Comparison of ENCODE assay signal across 11 mouse cellular contexts in the genomic region with DNA sequence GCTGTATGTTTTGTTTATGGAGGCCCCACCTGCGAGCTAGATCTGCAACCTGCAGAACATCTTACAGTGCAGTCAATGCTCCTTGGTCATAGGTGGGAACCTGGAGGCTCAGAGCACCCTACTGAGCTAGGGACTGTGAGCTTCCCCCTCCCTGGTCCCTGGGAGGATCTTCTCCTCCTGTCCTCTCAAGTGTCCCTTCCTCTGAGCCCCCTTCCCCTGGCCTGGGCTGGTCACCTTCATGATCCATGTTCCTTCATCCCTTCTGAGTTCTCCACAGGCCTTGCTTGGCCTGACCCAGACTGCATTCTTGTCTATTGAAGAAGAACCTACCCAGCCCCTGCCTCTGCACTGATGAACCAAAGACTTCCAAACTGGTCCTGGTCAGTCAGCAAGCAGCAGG. TPM values are rescaled to one million over a fixed set of nuclear protein-coding genes. Genes with fewer than 3 reads are reported as not detected.
DNase-seq lines count a peak whose midpoint lies in the region; ATAC-seq lines count a peak whose summit lies in the region.
"Had no signal": no experiment of that assay in that cellular context is flagged by ENCODE, and none has a peak within 500 bp of the region (broad histone marks: within the 10 kb centered on the region; RNA-seq: fewer than 3 reads in every experiment).

No protein-coding gene starts in this region.

- 47% methylated on average over 1 of the region's 1 CpGs for WGBS in lung, embryonic 15.5 days
- 47% methylated on average over 1 of the region's 1 CpGs for WGBS in limb, embryonic 11.5 days
- WGBS in neural tube, embryonic 15.5 days: 38% methylated on average over 1 of the region's 1 CpGs

- peak overlapping the region; percentile 31; the same call in 1 of the 2 replicates for H3K4me3 ChIP-seq in lung, embryonic 15.5 days
- no peak overlapping the region for H3K4me3 ChIP-seq in limb, embryonic 11.5 days (ENCODE audit: low read depth, low read length)
- H3K4me3 ChIP-seq in neural tube, embryonic 15.5 days (replicated peaks): no peak overlapping the region; the same call in 1 of the 2 replicates

- peaks cover 38% of the 10 kb centered on the region for H3K27me3 ChIP-seq in lung, embryonic 15.5 days
- no peaks in the 10 kb centered on the region; the same call in 1 of the 2 replicates for H3K27me3 ChIP-seq in limb, embryonic 11.5 days (ENCODE audit: control insufficient read depth, insufficient read depth, low read length)
- peaks cover 15% of the 10 kb centered on the region; the same call in 1 of the 2 replicates for H3K27me3 ChIP-seq in neural tube, embryonic 15.5 days (replicated peaks)

- H3K27ac ChIP-seq in lung, embryonic 15.5 days: peak overlapping the region; percentile 93
- peak overlapping the region; percentile 88 for H3K27ac ChIP-seq in limb, embryonic 11.5 days (replicated peaks; ENCODE audit: low read depth, low read length)
- peak overlapping the region; percentile 83 for H3K27ac ChIP-seq in neural tube, embryonic 15.5 days (replicated peaks)

- peak overlapping the region; percentile 56 for H3K4me2 ChIP-seq in lung, embryonic 15.5 days
- H3K4me2 ChIP-seq in limb, embryonic 11.5 days (ENCODE audit: low read depth, severe bottlenecking): peak overlapping the region; percentile 34; the same call in 1 of the 2 replicates
- peak overlapping the region; percentile 60 for H3K4me2 ChIP-seq in neural tube, embryonic 15.5 days

- no peaks in the 10 kb centered on the region for H3K9me3 ChIP-seq in lung, embryonic 15.5 days
- no peaks in the 10 kb centered on the region for H3K9me3 ChIP-seq in limb, embryonic 11.5 days (ENCODE audit: control insufficient read depth, low read length)
- no peaks in the 10 kb centered on the region for H3K9me3 ChIP-seq in neural tube, embryonic 15.5 days (replicated peaks)

- no peak overlapping the region for H3K9ac ChIP-seq in lung, embryonic 15.5 days
- no peak overlapping the region for H3K9ac ChIP-seq in limb, embryonic 11.5 days (ENCODE audit: low read length)
- H3K9ac ChIP-seq in neural tube, embryonic 15.5 days (replicated peaks): no peak overlapping the region

- H3K36me3 ChIP-seq in lung, embryonic 15.5 days: no peaks in the 10 kb centered on the region
- H3K36me3 ChIP-seq in limb, embryonic 11.5 days (ENCODE audit: control insufficient read depth, insufficient read depth, low read length): no peaks in the 10 kb centered on the region
- H3K36me3 ChIP-seq in neural tube, embryonic 15.5 days: no peaks in the 10 kb centered on the region

- DNase-seq in frontal cortex, postnatal 14 days (ENCODE audit: low spot score in 2 of 2): peak; percentile 2 to 3
- no peak for DNase-seq in frontal cortex, postnatal 25 days (ENCODE audit: low spot score in 2 of 2)
- no peak for DNase-seq in lung, postnatal 25 days (ENCODE audit: low spot score)
- peak; percentile 19 for DNase-seq in limb, embryonic 11.5 days (ENCODE audit: low spot score)
- DNase-seq in cerebellum, adult 8-10 months: no peak
- DNase-seq: cerebellum, adult 9-10 months had no signal

- ATAC-seq in lung, embryonic 15.5 days (ENCODE audit: borderline replicate concordance, extremely low read depth, low FRiP score, low TSS enrichment): no peak; the same call in 1 of the 2 replicates
- no peak for ATAC-seq in limb, embryonic 11.5 days (ENCODE audit: insufficient number of reproducible peaks, low FRiP score, low TSS enrichment, low read depth)
- ATAC-seq in neural tube, embryonic 15.5 days (ENCODE audit: low FRiP score): 0 out of 2 replicates have a peak, but pooled peaks have one; percentile 0
- ATAC-seq in erythroid progenitor cell, adult 5-6 weeks (replicated peaks; ENCODE audit: low FRiP score, poor library complexity, severe bottlenecking): no peak

- peaks cover 31% of the 10 kb centered on the region for H3K4me1 ChIP-seq in lung, embryonic 15.5 days
- peaks cover 28% of the 10 kb centered on the region for H3K4me1 ChIP-seq in limb, embryonic 11.5 days (ENCODE audit: control insufficient read depth, insufficient read depth, low read length)
- peaks cover 46% of the 10 kb centered on the region for H3K4me1 ChIP-seq in neural tube, embryonic 15.5 days

RNA-seq across cellular contexts. Expression of a gene that starts 21.7 kb away (rescaled TPM):
- polyA plus RNA-seq in lung, embryonic 15.5 days (2015; fragmentation: Nextera tagmentation; extraction: Ambion mirVana): 0.10 TPM in 1 of 2 replicates, not detected in the other
- polyA plus RNA-seq in limb, embryonic 11.5 days (2014; fragmentation: Nextera tagmentation; extraction: Ambion mirVana): 0.05 and 0.23 TPM in 2 replicates
- 0.34 TPM in 1 of 2 replicates, not detected in the other for polyA plus RNA-seq in neural tube, embryonic 15.5 days (2015; fragmentation: Nextera tagmentation; extraction: Ambion mirVana)
- 2.9 TPM in 1 of 2 replicates, not detected in the other for total RNA-seq in erythroid progenitor cell, adult 5-6 weeks (2015; ENCODE audit: low replicate concordance)
- total RNA-seq in erythroid progenitor cell, adult 5-6 weeks (2017; ENCODE audit: low replicate concordance): 0.26 and 1.9 TPM in 2 replicates
- total RNA-seq: hematopoietic stem cell, adult 5-6 weeks had no signal

RNA-seq across cellular contexts. Expression of a gene that starts 44.2 kb away (rescaled TPM):
- 0.43 and 0.95 TPM in 2 replicates for polyA plus RNA-seq in lung, embryonic 15.5 days (2015; fragmentation: Nextera tagmentation; extraction: Ambion mirVana)
- not detected in 2 replicates for polyA plus RNA-seq in limb, embryonic 11.5 days (2014; fragmentation: Nextera tagmentation; extraction: Ambion mirVana)
- 0.08 and 3.6 TPM in 2 replicates for polyA plus RNA-seq in neural tube, embryonic 15.5 days (2015; fragmentation: Nextera tagmentation; extraction: Ambion mirVana)
- 2.2 TPM in 1 of 2 replicates, not detected in the other for total RNA-seq in erythroid progenitor cell, adult 5-6 weeks (2015; ENCODE audit: low replicate concordance)
- 1.2 and 9.6 TPM in 2 replicates for total RNA-seq in erythroid progenitor cell, adult 5-6 weeks (2017; ENCODE audit: low replicate concordance)

RNA-seq across cellular contexts. Expression of a gene that starts 55.2 kb away (rescaled TPM):
- 0.07 and 0.08 TPM in 2 replicates for polyA plus RNA-seq in lung, embryonic 15.5 days (2015; fragmentation: Nextera tagmentation; extraction: Ambion mirVana)
- 0.11 TPM in 1 of 2 replicates, not detected in the other for polyA plus RNA-seq in limb, embryonic 11.5 days (2014; fragmentation: Nextera tagmentation; extraction: Ambion mirVana)
- 0.09 and 0.10 TPM in 2 replicates for polyA plus RNA-seq in neural tube, embryonic 15.5 days (2015; fragmentation: Nextera tagmentation; extraction: Ambion mirVana)
- total RNA-seq in erythroid progenitor cell, adult 5-6 weeks (2015; ENCODE audit: low replicate concordance): not detected in 2 replicates
- not detected in 2 replicates for total RNA-seq in erythroid progenitor cell, adult 5-6 weeks (2017; ENCODE audit: low replicate concordance)
- total RNA-seq: hematopoietic stem cell, adult 5-6 weeks had no signal
- polyA plus RNA-seq: spleen, adult 2 months had no signal

Comparison
In these comparisons a context has a peak if more than half of its experiments do, and no peak if none do; other contexts are left out.
1. DNase-seq: peak in frontal cortex, postnatal 14 days (2 of 2) and limb, embryonic 11.5 days (single experiment); none in frontal cortex, postnatal 25 days (0 of 2), lung, postnatal 25 days (single experiment) and cerebellum, adult 8-10 months (single experiment).
2. Peak in every context shown above with its lines, with median percentiles within 50 percentile points of each other: H3K27ac ChIP-seq and H3K4me2 ChIP-seq.